Mouse (Mus musculus) lung, embryonic 16.5 days (tissue): ENCODE measurements around the gene Mzt1. TPM values are rescaled to one million over a fixed set of nuclear protein-coding genes. Genes with fewer than 3 reads are reported as not detected.
"Not testable (repeated sequence)": the region's sequence is repeated elsewhere in the genome, so short reads cannot be mapped to it uniquely, and the experiment has no call there.

Source experiments
- ATAC-seq: fragments of 200-750 bp; cut with Nextera tagmentation; 2 replicates; pipeline ENCODE4 v1.8.0; 2017; ENCODE audit warnings: low read depth, mild to moderate bottlenecking, moderate library complexity
- H3K27ac ChIP-seq: fragments of 300-500 bp; sonication (generic); 2 replicates; pipeline ENCODE4 v1.5.1; 2014; ENCODE audit warnings: mild to moderate bottlenecking, control low read depth, low read length
- H3K27me3 ChIP-seq: fragments of 300-500 bp; sonication (generic); 2 replicates; pipeline ENCODE4 v1.6.1; 2014; ENCODE audit warnings: low read depth, low read length, mixed read lengths; ENCODE audit not compliant: control insufficient read depth, insufficient read depth
- H3K36me3 ChIP-seq: fragments of 300-500 bp; sonication (generic); 2 replicates; pipeline ENCODE4 v1.6.1; 2014; ENCODE audit warnings: low read length; ENCODE audit not compliant: control insufficient read depth, insufficient read depth
- H3K4me1 ChIP-seq: fragments of 300-500 bp; sonication (generic); replicated peaks from 2 replicates; pipeline ENCODE4 v1.6.1; 2014; ENCODE audit warnings: low read length, mixed read lengths; ENCODE audit not compliant: control insufficient read depth, insufficient read depth
- H3K4me2 ChIP-seq: fragments of 300-500 bp; sonication (generic); 2 replicates; pipeline ENCODE4 v1.6.1; 2014; ENCODE audit warnings: low read depth, low read length, control low read depth
- H3K4me3 ChIP-seq: fragments of 300-500 bp; sonication (generic); 2 replicates; pipeline ENCODE4 v1.5.1; 2014; ENCODE audit warnings: mild to moderate bottlenecking, low read length, control low read depth
- H3K9ac ChIP-seq: fragments of 300-500 bp; sonication (generic); 2 replicates; pipeline ENCODE4 v1.6.1; 2014; ENCODE audit warnings: low read length, control low read depth
- H3K9me3 ChIP-seq: fragments of 300-500 bp; sonication (generic); 2 replicates; pipeline ENCODE4 v1.6.1; 2016; ENCODE audit warnings: low read length; ENCODE audit not compliant: control insufficient read depth
- WGBS: fragments of 180-500 bp; shearing (Covaris S2); extraction: QIAGEN DNeasy Blood & Tissue Kit; methylation state at CpG from one replicate; pipeline ENCODE4 v1.1.7; 2014; 5-methylcytosine and 5-hydroxymethylcytosine counted together
- polyA plus RNA-seq: library from polyadenylated mRNA; unstranded; fragments of >200 nt; fragmentation: Nextera tagmentation; extraction: Ambion mirVana; gene quantifications from 2 replicates; pipeline ENCODE4 v1.2.1, GENCODE M21; 2015

The Mzt1 gene
- polyA plus RNA-seq, 1 experiment from 2014 or later, result 68.2 TPM

GRCm38 (mm10) chr14:99044096-99044495, 1.8 kb downstream of the Mzt1 start:
- Histone ChIP-seq H3K27me3 (no peaks in the 10 kb centered on the region), H3K4me1 (peaks cover 17% of the 10 kb centered on the region), H3K9me3 (no peaks in the 10 kb centered on the region), H3K4me3 (peak overlapping the region; percentile 98), H3K27ac (no peak overlapping the region), H3K36me3 (no peaks in the 10 kb centered on the region), H3K4me2 (peak overlapping the region; percentile 74), H3K9ac (0 out of 2 replicates have a peak overlapping the region, but pooled peaks have one; percentile 1)
- ATAC-seq, result no peak
- WGBS, result 45% methylated on average over 10 of the region's 10 CpGs

- Histone ChIP-seq H3K27me3 (no peaks in the 10 kb centered on the region), H3K4me2 (peak overlapping the region; percentile 74; the same call in 1 of the 2 replicates), H3K27ac (no peak overlapping the region), H3K9ac (no peak overlapping the region), H3K4me1 (peaks cover 17% of the 10 kb centered on the region), H3K9me3 (no peaks in the 10 kb centered on the region), H3K36me3 (0 out of 2 replicates have a peak, but pooled peaks cover 1% of the 10 kb centered on the region), H3K4me3 (peak overlapping the region; percentile 7; the same call in 1 of the 2 replicates)
- WGBS, result 56% methylated on average over 1 of the region's 1 CpGs
- ATAC-seq, result no peak
Observed at GRCm38 (mm10) chr14:99043499-99043898, 2.4 kb downstream of the Mzt1 start.

GRCm38 (mm10) chr14:99041416-99041815, 4.5 kb downstream of the Mzt1 start:
- Histone ChIP-seq H3K4me1 (peaks cover 14% of the 10 kb centered on the region), H3K27ac (no peak overlapping the region), H3K27me3 (no peaks in the 10 kb centered on the region), H3K36me3 (peaks cover 5% of the 10 kb centered on the region; the same call in 1 of the 2 replicates), H3K9ac (no peak overlapping the region), H3K4me2 (no peak overlapping the region), H3K4me3 (no peak overlapping the region), H3K9me3 (no peaks in the 10 kb centered on the region)
- ATAC-seq, result no peak
- WGBS, result 55% methylated on average over 4 of the region's 4 CpGs

GRCm38 (mm10) chr14:99039308-99039707, 6.6 kb downstream of the Mzt1 start:
- H3K4me3 ChIP-seq, ATAC-seq, H3K9ac ChIP-seq, H3K36me3 ChIP-seq, H3K9me3 ChIP-seq, H3K4me2 ChIP-seq, H3K27me3 ChIP-seq, H3K27ac ChIP-seq: not testable (repeated sequence)
- 84% methylated on average over 5 of the region's 5 CpGs for WGBS
- peaks cover 10% of the 10 kb centered on the region for H3K4me1 ChIP-seq

- peaks cover 2% of the 10 kb centered on the region; the same call in 1 of the 2 replicates for H3K4me1 ChIP-seq
- no peak overlapping the region for H3K27ac ChIP-seq
- H3K9ac ChIP-seq, result no peak overlapping the region
- no peak overlapping the region for H3K4me3 ChIP-seq
- peak; percentile 26; the same call in 1 of the 2 replicates for ATAC-seq
- no peak overlapping the region for H3K4me2 ChIP-seq
- no peaks in the 10 kb centered on the region for H3K27me3 ChIP-seq
- no peaks in the 10 kb centered on the region for H3K9me3 ChIP-seq
- WGBS, result 77% methylated on average over 2 of the region's 2 CpGs
- peaks cover 8% of the 10 kb centered on the region; the same call in 1 of the 2 replicates for H3K36me3 ChIP-seq
Observed at GRCm38 (mm10) chr14:99037703-99038102, 8.2 kb downstream of the Mzt1 start.

GRCm38 (mm10) chr14:99036039-99036438, 9.9 kb downstream of the Mzt1 start:
- no peaks in the 10 kb centered on the region; the same call in 1 of the 2 replicates for H3K4me1 ChIP-seq

GRCm38 (mm10) chr14:99034851-99035250, 11.1 kb downstream of the Mzt1 start:
- not testable (repeated sequence) for H3K4me2 ChIP-seq, H3K9ac ChIP-seq, H3K4me1 ChIP-seq, H3K9me3 ChIP-seq, H3K27me3 ChIP-seq, H3K27ac ChIP-seq, ATAC-seq, H3K4me3 ChIP-seq
- 89% methylated on average over 8 of the region's 8 CpGs for WGBS
- H3K36me3 ChIP-seq, result peaks cover 12% of the 10 kb centered on the region; the same call in 1 of the 2 replicates

More at GRCm38 (mm10) chr14:99036039-99036438, 9.9 kb downstream of the Mzt1 start:
- Histone ChIP-seq H3K4me3 (no peak overlapping the region), H3K9me3 (no peaks in the 10 kb centered on the region), H3K27ac (no peak overlapping the region), H3K27me3 (no peaks in the 10 kb centered on the region), H3K36me3 (peaks cover 12% of the 10 kb centered on the region; the same call in 1 of the 2 replicates), H3K4me2 (no peak overlapping the region), H3K9ac (no peak overlapping the region)
- 0 out of 2 replicates have a peak, but pooled peaks have one; percentile 17 for ATAC-seq
- 47% methylated on average over 4 of the region's 4 CpGs for WGBS

GRCm38 (mm10) chr14:99032596-99032995, 13.3 kb downstream of the Mzt1 start:
- Histone ChIP-seq H3K27me3 (no peaks in the 10 kb centered on the region), H3K27ac (no peak overlapping the region), H3K4me1 (no peaks in the 10 kb centered on the region), H3K36me3 (peaks cover 10% of the 10 kb centered on the region; the same call in 1 of the 2 replicates), H3K9ac (no peak overlapping the region), H3K9me3 (no peaks in the 10 kb centered on the region), H3K4me3 (no peak overlapping the region), H3K4me2 (no peak overlapping the region)
- no peak for ATAC-seq
- WGBS, result 69% methylated on average over 5 of the region's 5 CpGs

- Histone ChIP-seq H3K9ac (no peak overlapping the region), H3K9me3 (no peaks in the 10 kb centered on the region), H3K36me3 (peaks cover 7% of the 10 kb centered on the region; the same call in 1 of the 2 replicates), H3K4me3 (no peak overlapping the region), H3K4me2 (no peak overlapping the region), H3K4me1 (no peaks in the 10 kb centered on the region), H3K27me3 (no peaks in the 10 kb centered on the region), H3K27ac (no peak overlapping the region)
- ATAC-seq, result no peak
- WGBS, result 83% methylated on average over 5 of the region's 5 CpGs
Observed at GRCm38 (mm10) chr14:99031337-99031873, 14.5 kb downstream of the Mzt1 start.
